Mouse (Mus musculus) heart, embryonic 13.5 days (tissue): ENCODE measurements around the gene Casz1. TPM values are rescaled to one million over a fixed set of nuclear protein-coding genes. Genes with fewer than 3 reads are reported as not detected.

ENCODE experiments used
- ATAC-seq: fragments of 200-750 bp; cut with Nextera tagmentation; 2 replicates; pipeline ENCODE4 v1.8.0; 2017; ENCODE audit warnings: moderate TSS enrichment; ENCODE audit not compliant: insufficient number of reproducible peaks, low FRiP score, low TSS enrichment; ENCODE audit errors: extremely low read depth
- H3K27ac ChIP-seq: fragments of 300-500 bp; sonication (generic); replicated peaks from 2 replicates; pipeline ENCODE4 v1.5.1; 2015; ENCODE audit warnings: moderate library complexity, mild to moderate bottlenecking, inconsistent platforms
- H3K27me3 ChIP-seq: fragments of 300-500 bp; sonication (generic); replicated peaks from 2 replicates; pipeline ENCODE4 v1.6.1; 2015; ENCODE audit warnings: mild to moderate bottlenecking, inconsistent platforms
- H3K36me3 ChIP-seq: fragments of 300-500 bp; sonication (generic); 2 replicates; pipeline ENCODE4 v1.6.1; 2015; ENCODE audit warnings: mild to moderate bottlenecking, inconsistent platforms
- H3K4me1 ChIP-seq: fragments of 300-500 bp; sonication (generic); 2 replicates; pipeline ENCODE4 v1.6.1; 2015; ENCODE audit warnings: inconsistent platforms
- H3K4me2 ChIP-seq: fragments of 300-500 bp; sonication (generic); 2 replicates; pipeline ENCODE4 v1.6.1; 2015; ENCODE audit warnings: inconsistent platforms, mild to moderate bottlenecking, moderate library complexity
- H3K4me3 ChIP-seq: fragments of 300-500 bp; sonication (generic); 2 replicates; pipeline ENCODE4 v1.5.1; 2015; ENCODE audit warnings: moderate library complexity, mild to moderate bottlenecking, inconsistent platforms
- H3K9ac ChIP-seq: fragments of 300-500 bp; sonication (generic); 2 replicates; pipeline ENCODE4 v1.6.1; 2015; ENCODE audit warnings: inconsistent platforms, mild to moderate bottlenecking, moderate library complexity
- H3K9me3 ChIP-seq: fragments of 300-500 bp; sonication (generic); 2 replicates; pipeline ENCODE4 v1.6.1; 2016; ENCODE audit warnings: inconsistent platforms
- WGBS: fragments of 180-500 bp; shearing (Covaris S2); methylation state at CpG from one replicate; pipeline ENCODE4 v1.1.7; 2015; ENCODE audit warnings: mixed read lengths; 5-methylcytosine and 5-hydroxymethylcytosine counted together
- polyA plus RNA-seq: library from polyadenylated mRNA; unstranded; fragments of >200 nt; fragmentation: Nextera tagmentation; extraction: Ambion mirVana; gene quantifications from 2 replicates; pipeline ENCODE4 v1.2.1, GENCODE M21; 2015

The Casz1 gene
- polyA plus RNA-seq, 1 experiment from 2014 or later: 18.3 TPM

- Histone ChIP-seq H3K4me2 (peak overlapping the region; percentile 51), H3K4me3 (peak overlapping the region; percentile 10; the same call in 1 of the 2 replicates), H3K27me3 (peaks cover 9% of the 10 kb centered on the region; the same call in 1 of the 2 replicates), H3K4me1 (peaks cover 37% of the 10 kb centered on the region), H3K27ac (peak overlapping the region; percentile 75), H3K9ac (peak overlapping the region; percentile 41), H3K9me3 (no peaks in the 10 kb centered on the region), H3K36me3 (peaks cover 69% of the 10 kb centered on the region)
- WGBS: 15% methylated on average over 25 of the region's 25 CpGs
- peak; percentile 64 for ATAC-seq
Observed at GRCm38 (mm10) chr4:148940674-148941211, 136.5 kb downstream of the Casz1 start.

DNA sequence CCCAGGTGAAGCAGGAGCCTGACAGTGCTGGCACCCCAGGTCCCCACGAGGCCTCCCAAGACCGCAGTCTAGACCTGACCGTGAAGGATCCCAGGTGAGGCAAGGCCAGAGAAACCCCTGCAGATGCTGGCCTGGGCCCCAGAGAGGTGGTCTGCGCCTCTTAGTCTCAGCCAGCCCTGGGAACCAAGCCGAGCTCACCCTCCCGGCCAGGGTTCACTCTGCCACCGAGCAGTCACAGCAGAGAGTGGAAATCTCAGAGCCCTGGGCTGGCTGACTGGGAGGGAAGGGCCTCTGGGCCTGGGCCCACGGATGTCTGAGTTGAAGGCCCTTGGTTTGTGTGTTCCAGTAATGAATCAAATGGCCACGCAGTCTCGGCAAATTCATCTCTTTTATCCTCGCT is 137.1 kb downstream of the Casz1 start:
- Histone ChIP-seq H3K4me3 (no peak overlapping the region), H3K4me2 (peak overlapping the region; percentile 51; the same call in 1 of the 2 replicates), H3K27ac (peak overlapping the region; percentile 75), H3K27me3 (peaks cover 9% of the 10 kb centered on the region; the same call in 1 of the 2 replicates), H3K9me3 (no peaks in the 10 kb centered on the region), H3K36me3 (peaks cover 69% of the 10 kb centered on the region), H3K4me1 (peaks cover 34% of the 10 kb centered on the region), H3K9ac (peak overlapping the region; percentile 41)
- WGBS: 59% methylated on average over 11 of the region's 11 CpGs
- no peak for ATAC-seq

GRCm38 (mm10) chr4:148943099-148943498 is 138.9 kb downstream of the Casz1 start:
- no peak for ATAC-seq
- Histone ChIP-seq H3K27me3 (peaks cover 9% of the 10 kb centered on the region; the same call in 1 of the 2 replicates), H3K9me3 (no peaks in the 10 kb centered on the region), H3K27ac (no peak overlapping the region), H3K4me3 (no peak overlapping the region), H3K9ac (no peak overlapping the region), H3K4me2 (no peak overlapping the region), H3K36me3 (peaks cover 70% of the 10 kb centered on the region), H3K4me1 (peaks cover 42% of the 10 kb centered on the region)
- 41% methylated on average over 5 of the region's 5 CpGs for WGBS

DNA sequence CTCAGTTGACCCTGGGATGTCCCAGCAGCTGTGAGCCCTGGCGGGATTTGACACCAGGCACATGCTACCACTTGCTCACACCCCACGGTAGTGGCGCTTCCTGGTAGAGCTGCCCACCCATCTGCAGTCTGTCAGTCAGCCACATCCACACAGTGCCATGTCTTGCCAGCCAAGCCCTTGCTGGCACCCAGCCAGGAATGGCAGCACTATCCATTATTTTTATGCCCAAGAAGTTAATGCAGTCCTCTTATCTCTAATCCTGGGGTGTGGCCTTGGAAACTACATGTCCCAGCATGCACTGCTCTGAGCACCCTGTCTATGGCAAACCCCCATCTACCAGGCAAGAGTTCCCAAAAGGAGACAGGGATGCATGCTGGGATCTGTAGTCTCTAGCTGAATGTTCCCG is 141.2 kb downstream of the Casz1 start:
- Histone ChIP-seq H3K4me3 (no peak overlapping the region), H3K9me3 (no peaks in the 10 kb centered on the region), H3K27me3 (peaks cover 26% of the 10 kb centered on the region), H3K36me3 (peaks cover 74% of the 10 kb centered on the region), H3K4me1 (peaks cover 45% of the 10 kb centered on the region), H3K4me2 (no peak overlapping the region), H3K9ac (0 out of 2 replicates have a peak overlapping the region, but pooled peaks have one; percentile 17), H3K27ac (0 out of 2 replicates have a peak overlapping the region, but pooled peaks have one; percentile 20)
- 45% methylated on average over 4 of the region's 4 CpGs for whole genome bisulfite sequencing
- no peak for ATAC-seq

- 84% methylated on average over 8 of the region's 8 CpGs for WGBS
- peaks cover 32% of the 10 kb centered on the region for H3K27me3 ChIP-seq
- 0 out of 2 replicates have a peak overlapping the region, but pooled peaks have one; percentile 20 for H3K27ac ChIP-seq
- H3K4me3 ChIP-seq: no peak overlapping the region
- no peak for ATAC-seq
- 0 out of 2 replicates have a peak overlapping the region, but pooled peaks have one; percentile 17 for H3K9ac ChIP-seq
- peaks cover 45% of the 10 kb centered on the region for H3K4me1 ChIP-seq
- no peaks in the 10 kb centered on the region for H3K9me3 ChIP-seq
- H3K4me2 ChIP-seq: no peak overlapping the region
- peaks cover 75% of the 10 kb centered on the region for H3K36me3 ChIP-seq
Observed at GRCm38 (mm10) chr4:148946071-148946470, 141.8 kb downstream of the Casz1 start.

DNA sequence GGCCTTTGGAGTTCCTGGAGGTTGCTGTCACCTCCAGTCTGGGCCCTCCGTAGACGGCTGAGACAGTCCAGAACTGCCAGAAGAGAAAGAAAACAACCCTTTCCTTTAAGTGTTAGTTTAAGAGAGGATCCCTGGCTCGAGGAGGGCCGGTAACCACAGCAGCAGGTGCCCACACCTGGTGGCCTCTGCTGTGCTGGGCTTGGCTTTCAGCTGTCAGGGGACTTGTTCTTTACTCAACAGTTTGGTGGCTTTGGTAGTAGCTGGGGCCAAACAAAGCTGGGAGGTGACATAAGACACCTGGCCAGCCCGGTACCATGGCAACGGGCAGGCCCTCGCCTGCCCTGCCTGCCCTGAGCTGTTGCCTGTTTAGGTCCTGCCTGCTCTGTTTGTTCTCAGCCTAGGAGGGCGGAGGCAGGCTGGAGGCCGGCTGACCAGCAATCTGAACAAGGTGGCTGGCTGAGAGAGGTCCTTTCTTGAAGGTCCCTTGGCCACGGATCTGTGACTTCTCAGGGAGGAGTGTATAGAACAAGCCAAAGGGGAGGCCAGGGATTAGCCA is 143.7 kb downstream of the Casz1 start:
- Histone ChIP-seq H3K4me2 (no peak overlapping the region), H3K36me3 (peaks cover 88% of the 10 kb centered on the region), H3K9me3 (no peaks in the 10 kb centered on the region), H3K4me1 (peaks cover 59% of the 10 kb centered on the region), H3K27ac (no peak overlapping the region), H3K4me3 (no peak overlapping the region), H3K27me3 (peaks cover 51% of the 10 kb centered on the region), H3K9ac (peak overlapping the region; percentile 56; the same call in 1 of the 2 replicates)
- ATAC-seq: no peak
- WGBS: 38% methylated on average over 10 of the region's 10 CpGs

- peak overlapping the region; percentile 86 for H3K27ac ChIP-seq
- no peak overlapping the region for H3K4me2 ChIP-seq
- peak overlapping the region; percentile 69 for H3K9ac ChIP-seq
- H3K36me3 ChIP-seq: peaks cover 74% of the 10 kb centered on the region
- no peaks in the 10 kb centered on the region for H3K9me3 ChIP-seq
- ATAC-seq: no peak
- H3K27me3 ChIP-seq: peaks cover 54% of the 10 kb centered on the region
- WGBS: 48% methylated on average over 6 of the region's 6 CpGs
- no peak overlapping the region for H3K4me3 ChIP-seq
- peaks cover 63% of the 10 kb centered on the region for H3K4me1 ChIP-seq
Observed at GRCm38 (mm10) chr4:148950487-148950886, 146.3 kb downstream of the Casz1 start.

DNA sequence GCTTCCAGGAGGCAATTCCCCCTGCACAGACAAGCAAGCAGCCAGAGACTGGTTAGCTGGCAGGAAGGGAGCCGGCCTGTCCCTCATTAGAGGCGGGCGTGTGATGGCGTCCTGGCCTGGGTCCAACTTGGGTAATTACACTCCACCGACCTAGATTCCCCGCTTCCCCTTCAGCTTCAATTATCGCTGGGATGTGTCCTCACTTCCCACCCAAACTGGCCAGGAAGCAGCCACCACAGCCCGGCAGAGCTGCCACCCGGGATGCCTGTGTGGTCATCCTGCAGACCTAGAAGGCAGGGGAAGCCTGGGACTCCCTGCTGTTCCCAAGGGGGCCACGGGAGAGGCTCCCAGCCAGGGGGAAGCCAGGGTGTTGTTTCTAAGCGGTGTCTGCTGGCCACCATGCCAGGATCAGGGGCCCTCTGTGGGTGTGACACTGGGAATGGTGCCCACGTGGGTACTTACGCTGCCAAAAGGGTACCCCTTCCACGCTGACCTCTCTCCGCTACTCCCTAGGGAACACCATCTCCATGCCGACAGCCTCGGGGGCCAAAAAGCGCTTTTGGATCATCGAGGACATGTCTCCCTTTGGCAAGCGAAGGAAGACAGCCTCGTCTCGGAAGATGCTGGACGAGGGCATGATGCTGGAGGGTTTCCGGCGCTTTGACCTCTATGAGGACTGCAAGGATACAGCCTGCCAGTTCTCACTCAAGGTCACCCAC is 146.9 kb downstream of the Casz1 start:
- 32% methylated on average over 25 of the region's 25 CpGs for WGBS
- no peaks in the 10 kb centered on the region for H3K9me3 ChIP-seq
- peak; percentile 34; the same call in 1 of the 2 replicates for ATAC-seq
- H3K36me3 ChIP-seq: peaks cover 68% of the 10 kb centered on the region
- peaks cover 54% of the 10 kb centered on the region for H3K27me3 ChIP-seq
- H3K4me1 ChIP-seq: peaks cover 65% of the 10 kb centered on the region
- peak overlapping the region; percentile 86 for H3K27ac ChIP-seq
- H3K9ac ChIP-seq: peak overlapping the region; percentile 69
- no peak overlapping the region; the same call in 1 of the 2 replicates for H3K4me3 ChIP-seq
- H3K4me2 ChIP-seq: peak overlapping the region; percentile 66

- Histone ChIP-seq H3K27me3 (peaks cover 54% of the 10 kb centered on the region), H3K9me3 (no peaks in the 10 kb centered on the region), H3K4me3 (peak overlapping the region; percentile 42), H3K9ac (peak overlapping the region; percentile 69), H3K4me2 (peak overlapping the region; percentile 66), H3K27ac (peak overlapping the region; percentile 86), H3K36me3 (peaks cover 60% of the 10 kb centered on the region), H3K4me1 (peaks cover 67% of the 10 kb centered on the region)
- 14% methylated on average over 44 of the region's 44 CpGs for WGBS
- no peak for ATAC-seq
Observed at GRCm38 (mm10) chr4:148951821-148952291, 147.6 kb downstream of the Casz1 start.

- H3K36me3 ChIP-seq: peaks cover 53% of the 10 kb centered on the region
- peaks cover 64% of the 10 kb centered on the region for H3K4me1 ChIP-seq
Observed at GRCm38 (mm10) chr4:148952328-148953222, 148.3 kb downstream of the Casz1 start.

More at GRCm38 (mm10) chr4:148952328-148953222, 148.3 kb downstream of the Casz1 start:
- no peak for ATAC-seq
- Histone ChIP-seq H3K9ac (peak overlapping the region; percentile 69), H3K9me3 (no peaks in the 10 kb centered on the region), H3K27me3 (peaks cover 54% of the 10 kb centered on the region), H3K4me2 (peak overlapping the region; percentile 66), H3K27ac (no peak overlapping the region), H3K4me3 (peak overlapping the region; percentile 42)
- WGBS: 17% methylated on average over 69 of the region's 69 CpGs
